Mouse (Mus musculus) embryo, embryonic 10 days (tissue): ENCODE measurements at regions not wholly inside any gene's neighbourhood (a gene's known extent, or its start where the extent isn't known, plus 50 kb on each side); places are given as distances from the start of the nearest gene placed in this dataset.
"Not testable (repeated sequence)": the region's sequence is repeated elsewhere in the genome, so short reads cannot be mapped to it uniquely, and the experiment has no call there.

Source experiments
- DNase-seq: peaks from one replicate; pipeline ENCODE4 v3.0.0-alpha.2; 2015; ENCODE audit warnings: low spot score

DNA sequence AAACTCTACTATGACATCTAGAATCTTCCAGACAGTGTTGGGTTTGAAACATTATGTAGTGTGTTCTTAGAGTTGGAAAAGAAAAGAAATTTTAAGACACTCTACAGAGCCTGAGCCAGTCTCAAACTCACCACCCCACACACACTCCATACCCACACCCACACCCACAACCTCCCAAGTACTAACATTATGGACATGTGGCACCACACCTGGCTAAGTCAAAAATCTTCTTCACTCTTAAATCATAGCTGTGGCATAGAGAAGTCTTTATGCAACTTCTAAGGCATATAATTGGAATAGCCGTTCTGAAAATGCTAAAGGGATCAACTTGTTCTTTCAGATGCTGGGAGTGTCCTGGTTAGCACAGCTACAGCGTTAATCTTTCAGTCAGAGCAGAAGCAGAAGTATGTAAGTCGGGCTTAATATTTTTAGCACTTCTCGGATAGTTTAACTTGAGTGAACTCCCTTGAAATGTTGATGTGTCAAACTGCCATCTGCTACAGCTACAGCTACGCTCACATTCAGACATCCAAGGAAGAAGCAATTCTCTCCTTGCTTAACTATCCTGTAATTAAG is 68.6 kb upstream of the Creb1 start:
- DNase-seq, result no peak

DNA sequence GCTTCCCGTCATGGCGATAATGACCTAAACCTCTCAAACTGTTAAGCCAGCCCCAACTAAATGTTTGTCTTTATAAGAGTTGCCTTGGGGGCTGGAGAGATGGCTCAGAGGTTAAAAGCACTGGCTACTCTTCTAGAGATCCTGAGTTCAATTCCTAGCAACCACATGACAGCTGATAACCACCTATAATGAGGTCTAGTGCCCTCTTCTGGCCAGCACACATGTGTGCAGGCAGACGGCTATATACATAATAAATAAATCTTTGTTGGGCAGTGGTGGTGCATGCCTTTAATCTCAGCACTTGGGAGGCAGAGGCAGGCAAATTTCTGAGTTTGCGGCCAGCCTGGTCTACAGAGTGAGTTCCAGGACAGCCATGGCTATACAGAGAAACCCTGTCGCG is 70.8 kb upstream of the Creb1 start:
- DNase-seq, result not testable (repeated sequence)

DNA sequence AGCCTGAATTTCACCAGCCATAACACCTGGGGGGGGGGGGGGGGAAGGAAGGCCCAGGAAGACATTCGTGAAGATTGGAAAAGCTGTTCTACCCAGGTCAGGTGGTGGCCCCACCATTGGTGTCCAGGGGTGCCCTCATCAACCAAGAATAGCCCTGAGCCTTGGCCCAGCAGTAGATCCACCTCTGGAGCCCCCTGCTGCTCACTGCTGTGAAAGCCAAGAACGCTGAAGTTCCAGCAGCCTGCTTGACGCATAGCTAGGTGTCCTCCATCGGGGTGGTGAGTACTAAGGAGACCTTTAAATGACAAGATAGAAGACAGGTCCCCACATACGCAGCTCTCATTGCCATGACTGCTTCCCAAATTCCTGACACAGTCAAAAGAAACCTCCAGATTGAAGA is 74.6 kb upstream of the Creb1 start:
- DNase-seq, result no peak

GRCm38 (mm10) chr1:64449141-64449540 is 83.3 kb upstream of the Creb1 start:
- DNase-seq, result no peak

- peak; percentile 82 for DNase-seq
These were observed 84.4 kb upstream of the Creb1 start for GRCm38 (mm10) chr1:64448090-64448489.

DNA sequence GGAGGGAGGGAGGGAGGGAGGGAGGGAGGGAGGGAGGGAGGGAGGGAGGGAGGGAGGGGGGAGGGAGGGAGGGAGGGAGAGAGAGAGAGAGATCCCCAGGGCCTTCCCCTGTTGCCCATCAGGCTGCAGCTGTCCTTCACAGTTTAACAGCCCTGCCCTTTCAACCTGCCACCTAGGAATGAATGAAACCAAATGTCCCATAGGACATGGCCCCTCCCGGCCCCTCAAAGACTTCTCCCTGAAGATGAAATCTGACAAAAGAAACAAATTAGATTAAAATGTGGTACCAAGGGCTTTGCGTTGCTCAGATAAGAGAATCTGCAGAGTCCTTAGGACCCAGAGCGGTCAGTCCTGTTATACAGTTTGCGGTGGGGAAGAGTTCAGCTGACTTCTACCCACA is 86.0 kb upstream of the Creb1 start:
- no peak for DNase-seq

DNA sequence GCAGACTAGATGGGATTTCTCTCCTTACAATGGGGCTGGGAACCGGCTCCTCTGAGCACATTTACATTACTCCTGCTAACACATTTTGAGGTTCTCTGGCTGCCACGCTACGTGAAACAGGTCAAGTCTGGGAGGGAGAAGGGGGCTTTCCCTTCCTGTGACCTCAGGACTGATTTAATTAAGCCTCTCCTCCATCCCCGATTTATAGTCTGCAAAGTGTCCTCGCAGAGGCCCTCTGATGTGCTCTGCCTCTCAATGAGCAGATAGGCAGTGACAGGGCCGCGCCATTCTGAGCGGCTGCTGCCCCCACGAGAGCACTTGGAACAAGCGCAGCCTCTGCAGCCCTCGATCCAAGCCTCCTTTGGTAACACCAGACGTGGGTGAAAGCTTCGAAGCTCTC is 86.5 kb upstream of the Creb1 start:
- peak; percentile 93 for DNase-seq

DNA sequence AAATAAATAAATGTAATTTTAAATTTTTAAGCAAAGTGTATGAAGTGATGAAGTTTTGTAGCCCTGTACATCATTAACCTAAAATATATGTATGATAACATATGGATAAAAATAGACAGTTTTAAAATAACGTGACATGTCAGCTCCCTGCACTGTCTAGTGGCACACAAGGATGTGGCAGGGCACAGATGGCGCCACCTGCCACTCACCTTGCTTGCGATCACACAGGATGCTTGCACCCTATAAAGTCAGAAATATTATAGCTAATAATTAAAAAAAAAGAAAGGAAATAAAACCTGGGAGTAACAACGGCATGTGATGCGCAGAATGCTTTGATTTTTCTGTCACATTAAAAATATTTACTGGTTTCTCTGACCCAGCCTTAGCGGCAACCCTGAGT is 89.0 kb upstream of the Creb1 start:
- DNase-seq, result no peak

DNA sequence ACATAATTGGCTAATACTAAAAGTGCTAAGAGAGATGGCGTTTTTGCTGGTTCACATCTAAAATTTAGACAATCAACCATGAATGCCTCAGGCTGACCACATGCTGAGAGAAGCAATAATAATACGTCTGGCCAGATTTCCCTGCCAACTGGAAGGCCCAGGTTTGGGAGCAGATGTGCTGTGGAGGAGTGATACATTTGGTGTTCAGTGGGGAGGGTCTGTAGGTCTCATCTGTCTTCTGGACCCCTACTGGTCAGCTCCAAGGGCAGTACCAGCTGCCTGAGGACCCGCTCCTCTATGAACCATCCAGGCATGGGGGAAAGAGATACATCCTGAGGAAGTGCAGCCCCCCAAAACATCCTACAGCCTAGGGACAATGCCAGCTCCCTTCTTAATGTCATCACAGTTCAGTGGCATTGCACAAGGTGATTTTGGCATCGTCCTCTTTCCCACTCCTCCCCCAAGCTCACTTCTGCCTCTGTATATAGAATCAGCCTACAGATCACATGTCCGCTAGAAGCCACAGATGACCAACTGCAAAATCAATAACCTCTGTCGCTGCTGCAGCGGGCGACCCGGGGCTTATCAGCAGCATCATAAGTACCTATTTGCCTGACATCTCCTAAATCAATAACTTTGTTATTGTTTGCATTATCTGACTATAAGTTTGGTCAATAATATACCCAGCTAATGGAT is 90.1 kb upstream of the Creb1 start:
- no peak for DNase-seq

DNA sequence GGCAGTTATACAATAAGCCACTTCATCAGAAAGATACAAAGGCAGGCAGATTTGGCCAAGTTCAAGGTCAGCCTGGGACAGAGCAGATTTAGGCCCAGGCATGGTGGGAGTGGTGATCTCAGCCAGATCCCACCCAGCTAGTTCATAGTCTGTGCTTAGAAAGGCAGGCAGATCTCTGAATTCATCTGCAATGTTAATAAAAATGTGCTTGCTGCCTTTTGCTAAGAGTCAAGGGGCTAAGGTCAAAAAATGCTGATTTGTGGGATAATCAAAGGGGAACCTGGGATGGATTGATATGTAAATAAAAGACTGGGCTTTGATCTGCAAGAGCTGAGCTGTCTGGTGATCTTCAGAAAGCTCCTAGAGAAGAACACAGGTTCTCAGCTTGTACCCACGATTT is 109.2 kb upstream of the Creb1 start:
- no peak for DNase-seq

DNA sequence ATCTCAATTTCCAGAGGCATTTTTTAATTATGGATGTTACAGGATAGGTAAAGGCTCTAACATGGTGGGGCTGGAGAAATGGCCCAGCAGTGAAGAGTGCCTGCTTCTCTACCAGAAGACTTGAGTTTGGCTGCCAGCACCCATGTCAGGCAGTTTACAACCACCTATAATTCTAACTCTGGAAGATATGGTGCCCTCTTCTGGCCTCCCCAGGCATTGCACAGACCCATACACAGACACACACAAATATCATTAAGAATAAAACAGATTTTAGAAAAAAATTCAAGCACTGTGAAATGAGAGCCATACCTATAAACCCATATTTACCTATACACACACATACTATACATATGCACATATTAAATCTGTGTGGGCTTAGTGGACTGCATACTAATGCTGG is 113.9 kb upstream of the Creb1 start:
- DNase-seq, result no peak

GRCm38 (mm10) chr1:64415906-64416305 is 116.5 kb upstream of the Creb1 start:
- no peak for DNase-seq

- no peak for DNase-seq
These were observed 119.3 kb upstream of the Creb1 start for GRCm38 (mm10) chr1:64413181-64413560.

- DNase-seq, result no peak
These were observed 119.8 kb upstream of the Creb1 start for GRCm38 (mm10) chr1:64412481-64413180.

- no peak for DNase-seq
These were observed 120.5 kb upstream of the Creb1 start for GRCm38 (mm10) chr1:64411851-64412480.

- DNase-seq, result no peak
These were observed 123.5 kb upstream of the Creb1 start for GRCm38 (mm10) chr1:64408807-64409582.

DNA sequence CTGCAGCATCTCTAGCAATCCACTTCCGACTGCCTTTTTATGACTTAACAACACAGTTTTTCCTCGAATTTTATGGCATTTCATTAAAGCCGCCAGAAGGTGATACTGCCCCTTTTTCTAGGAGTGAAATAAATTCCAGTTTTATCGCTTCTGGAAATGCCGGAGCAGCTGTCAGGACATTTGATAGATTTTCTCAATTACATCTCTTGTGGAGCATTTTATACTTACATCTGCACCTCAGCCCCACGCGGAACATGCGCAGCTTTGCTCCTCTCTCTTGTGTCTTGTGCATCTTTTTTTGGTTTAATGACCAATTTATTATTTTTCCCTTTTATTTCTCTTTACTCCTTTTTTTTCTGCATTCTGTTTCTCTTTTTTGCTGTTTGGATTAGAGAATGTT is 140.9 kb upstream of the Creb1 start:
- DNase-seq, result no peak

- peak; percentile 57 for DNase-seq
These were observed 151.2 kb upstream of the Creb1 start for GRCm38 (mm10) chr1:64381264-64381663.

DNA sequence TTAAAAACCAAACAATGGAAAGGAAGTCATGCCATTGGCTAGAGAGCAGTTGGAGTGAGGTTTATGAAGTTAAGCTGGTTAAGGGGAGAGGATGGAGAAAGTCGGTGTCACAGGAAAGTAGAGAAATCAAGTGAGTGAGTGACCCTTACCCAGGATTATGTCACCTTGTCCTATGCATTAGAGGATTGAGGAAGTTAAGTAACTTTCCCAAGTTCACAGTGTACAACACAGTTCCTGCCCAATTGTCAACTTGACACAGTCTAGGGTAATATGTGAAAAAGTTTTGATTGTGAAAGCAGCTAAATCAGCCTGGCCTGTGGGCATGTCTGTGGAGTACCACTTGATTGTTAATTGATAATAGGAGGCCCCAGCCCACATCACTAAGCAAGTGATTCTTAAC is 156.0 kb upstream of the Creb1 start:
- DNase-seq, result not testable (repeated sequence)

DNA sequence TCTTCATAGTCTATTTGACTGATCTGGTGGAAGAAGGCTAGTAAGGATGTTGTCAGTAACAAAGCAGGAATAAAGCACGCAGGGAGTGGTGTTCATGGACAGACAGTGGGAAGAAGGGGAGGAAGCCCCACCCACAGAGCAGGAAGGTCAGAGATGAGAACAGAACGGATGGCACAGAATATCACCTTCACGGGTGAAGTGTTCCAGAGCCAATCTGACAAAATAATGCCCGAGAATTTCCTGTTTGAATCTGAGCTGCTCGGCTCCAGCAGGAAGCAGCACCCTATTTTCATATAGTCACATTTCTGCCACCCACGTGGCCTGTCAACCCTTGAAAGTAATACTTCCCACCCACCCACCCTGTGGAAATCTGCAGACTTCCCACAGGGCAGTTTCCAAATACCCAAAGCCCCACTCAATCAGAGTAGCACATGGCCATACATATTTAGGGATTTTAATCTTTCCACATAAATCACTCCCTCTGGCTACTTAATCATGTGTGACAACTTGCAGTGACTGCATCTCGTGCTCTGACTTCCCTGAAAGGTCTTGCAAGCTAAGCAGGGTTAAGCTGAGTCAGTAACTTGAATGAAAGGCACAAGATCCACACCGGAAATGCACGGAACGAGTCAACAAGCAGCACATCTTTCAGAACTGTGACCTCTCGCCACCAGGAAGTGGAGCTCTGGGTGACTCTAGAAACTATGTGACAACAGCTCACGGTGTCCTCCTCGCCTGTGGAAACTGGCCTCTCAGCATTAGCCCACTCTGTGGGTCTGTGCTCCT is 158.0 kb upstream of the Creb1 start:
- no peak for DNase-seq

GRCm38 (mm10) chr1:64364095-64364494 is 168.3 kb upstream of the Creb1 start:
- DNase-seq, result no peak
